Mouse (Mus musculus): ENCODE measurements around the gene Usp19. TPM values are rescaled to one million over a fixed set of nuclear protein-coding genes. Genes with fewer than 3 reads are reported as not detected.

The Usp19 gene
- total RNA-seq, 2 experiments from 2014 or later, result 29.3 to 36.3 TPM

Other genes starting within 250 kb of the Usp19 start
- gene Dag1, start 226.6 kb upstream of the Usp19 start, total RNA-seq (2015), result 11.6 and 12.3 TPM in 2 replicates
- 4.6 and 5.4 TPM in 2 replicates for gene Dag1, start 226.6 kb upstream of the Usp19 start, total RNA-seq (2017)
- 3.9 and 4.3 TPM in 2 replicates for gene Nicn1, start 200.2 kb upstream of the Usp19 start, total RNA-seq (2015)
- 2.6 and 3.6 TPM in 2 replicates for gene Nicn1, start 200.2 kb upstream of the Usp19 start, total RNA-seq (2017)
- 0.71 TPM in 1 of 2 replicates, not detected in the other for gene Amt, start 193.7 kb upstream of the Usp19 start, total RNA-seq (2015)
- gene Amt, start 193.7 kb upstream of the Usp19 start, total RNA-seq (2017), result 0.11 TPM in 1 of 2 replicates, not detected in the other
- gene Rhoa, start 184.5 kb upstream of the Usp19 start, total RNA-seq (2015), result 468 and 473 TPM in 2 replicates
- 585 and 627 TPM in 2 replicates for gene Rhoa, start 184.5 kb upstream of the Usp19 start, total RNA-seq (2017)
- 16.5 and 23.8 TPM in 2 replicates for gene Tcta, start 184.4 kb upstream of the Usp19 start, total RNA-seq (2015)
- gene Tcta, start 184.4 kb upstream of the Usp19 start, total RNA-seq (2017), result 6.2 and 8.4 TPM in 2 replicates
- gene Gpx1, start 151.7 kb upstream of the Usp19 start, total RNA-seq (2015), result 2,393 and 2,822 TPM in 2 replicates
- gene Gpx1, start 151.7 kb upstream of the Usp19 start, total RNA-seq (2017), result 1,668 and 1,978 TPM in 2 replicates
- gene Usp4, start 142.7 kb upstream of the Usp19 start, total RNA-seq (2015), result 144 and 148 TPM in 2 replicates
- 75.0 and 78.7 TPM in 2 replicates for gene Usp4, start 142.7 kb upstream of the Usp19 start, total RNA-seq (2017)
- 0.47 and 0.98 TPM in 2 replicates for gene 1700102P08Rik, start 97.8 kb upstream of the Usp19 start, total RNA-seq (2015)
- gene 1700102P08Rik, start 97.8 kb upstream of the Usp19 start, total RNA-seq (2017), result 1.4 and 3.0 TPM in 2 replicates
- gene Ccdc36, start 62.1 kb upstream of the Usp19 start, total RNA-seq (2015), result not detected in 2 replicates
- 0.15 and 0.28 TPM in 2 replicates for gene Ccdc36, start 62.1 kb upstream of the Usp19 start, total RNA-seq (2017)
- not detected in 2 replicates for gene BC048562, start 54.1 kb upstream of the Usp19 start, total RNA-seq (2015)
- not detected in 2 replicates for gene BC048562, start 54.1 kb upstream of the Usp19 start, total RNA-seq (2017)
- gene Ccdc71, start 30.1 kb upstream of the Usp19 start, total RNA-seq (2015), result 26.7 and 29.4 TPM in 2 replicates
- 10.9 and 12.8 TPM in 2 replicates for gene Ccdc71, start 30.1 kb upstream of the Usp19 start, total RNA-seq (2017)
- 0.16 and 0.33 TPM in 2 replicates for gene Klhdc8b, start 29.0 kb upstream of the Usp19 start, total RNA-seq (2015)
- gene Klhdc8b, start 29.0 kb upstream of the Usp19 start, total RNA-seq (2017), result 1.0 and 1.3 TPM in 2 replicates
- 0.13 and 0.73 TPM in 2 replicates for gene Lamb2, start 10.9 kb upstream of the Usp19 start, total RNA-seq (2015)
- gene Lamb2, start 10.9 kb upstream of the Usp19 start, total RNA-seq (2017), result 0.33 and 0.37 TPM in 2 replicates
- gene Qars, start 17.1 kb downstream of the Usp19 start, total RNA-seq (2015), result 120 and 137 TPM in 2 replicates
- 130 and 144 TPM in 2 replicates for gene Qars, start 17.1 kb downstream of the Usp19 start, total RNA-seq (2017)
- gene Qrich1, start 26.2 kb downstream of the Usp19 start, total RNA-seq (2015), result 68.1 and 74.0 TPM in 2 replicates
- 97.9 and 109 TPM in 2 replicates for gene Qrich1, start 26.2 kb downstream of the Usp19 start, total RNA-seq (2017)
- gene Impdh2, start 69.7 kb downstream of the Usp19 start, total RNA-seq (2015), result 87.2 and 93.2 TPM in 2 replicates
- 118 and 119 TPM in 2 replicates for gene Impdh2, start 69.7 kb downstream of the Usp19 start, total RNA-seq (2017)
- 36.8 and 40.7 TPM in 2 replicates for gene Ndufaf3, start 76.8 kb downstream of the Usp19 start, total RNA-seq (2015)
- gene Ndufaf3, start 76.8 kb downstream of the Usp19 start, total RNA-seq (2017), result 15.2 and 22.7 TPM in 2 replicates
- gene Dalrd3, start 79.3 kb downstream of the Usp19 start, total RNA-seq (2015), result 46.8 and 52.0 TPM in 2 replicates
- 21.9 and 22.5 TPM in 2 replicates for gene Dalrd3, start 79.3 kb downstream of the Usp19 start, total RNA-seq (2017)
- 2.1 and 3.3 TPM in 2 replicates for gene Wdr6, start 88.1 kb downstream of the Usp19 start, total RNA-seq (2015)
- gene Wdr6, start 88.1 kb downstream of the Usp19 start, total RNA-seq (2017), result 3.1 and 4.0 TPM in 2 replicates
- gene P4htm, start 107.1 kb downstream of the Usp19 start, total RNA-seq (2015), result 0.18 and 0.21 TPM in 2 replicates
- not detected in 2 replicates for gene P4htm, start 107.1 kb downstream of the Usp19 start, total RNA-seq (2017)
- gene Arih2, start 158.8 kb downstream of the Usp19 start, total RNA-seq (2015), result 18.0 and 21.3 TPM in 2 replicates
- gene Arih2, start 158.8 kb downstream of the Usp19 start, total RNA-seq (2017), result 56.0 and 57.5 TPM in 2 replicates
- gene Slc25a20, start 171.5 kb downstream of the Usp19 start, total RNA-seq (2015), result 18.4 and 20.2 TPM in 2 replicates
- 22.0 and 22.9 TPM in 2 replicates for gene Slc25a20, start 171.5 kb downstream of the Usp19 start, total RNA-seq (2017)
- gene Prkar2a, start 198.7 kb downstream of the Usp19 start, total RNA-seq (2015), result 15.9 and 20.6 TPM in 2 replicates
- 15.5 and 35.4 TPM in 2 replicates for gene Prkar2a, start 198.7 kb downstream of the Usp19 start, total RNA-seq (2017)